Mouse (Mus musculus): ENCODE data around the gene Olfr381. TPM values are rescaled to one million over a fixed set of nuclear protein-coding genes. Genes with fewer than 3 reads are reported as not detected.

Gene Olfr381
- not detected in 2 replicates for polyA plus RNA-seq (2015; fragmentation: Nextera tagmentation; extraction: Ambion mirVana)

DNA sequence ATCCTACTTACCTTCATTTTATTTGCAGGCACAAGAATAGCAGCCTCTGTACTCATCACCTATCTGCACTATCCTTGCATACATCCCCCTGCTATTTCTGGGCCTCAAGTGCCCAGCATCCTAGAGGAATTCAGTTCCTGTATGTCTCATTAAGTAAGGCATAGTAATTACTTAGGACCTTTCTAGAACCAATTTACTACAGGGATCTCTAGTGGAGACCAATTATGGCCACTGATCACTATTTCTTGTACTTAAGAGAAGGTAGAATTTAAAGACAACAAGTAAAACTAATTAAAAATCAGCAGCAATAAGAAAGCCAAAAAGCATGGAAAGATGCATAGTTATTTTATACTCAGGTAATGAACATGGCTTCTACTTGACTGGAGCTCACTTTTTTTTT is at the start of gene Olfr381:
Gene Olfr381 (minus strand): TSS at position 101 of the 400 bp plus-strand sequence.

DNA sequence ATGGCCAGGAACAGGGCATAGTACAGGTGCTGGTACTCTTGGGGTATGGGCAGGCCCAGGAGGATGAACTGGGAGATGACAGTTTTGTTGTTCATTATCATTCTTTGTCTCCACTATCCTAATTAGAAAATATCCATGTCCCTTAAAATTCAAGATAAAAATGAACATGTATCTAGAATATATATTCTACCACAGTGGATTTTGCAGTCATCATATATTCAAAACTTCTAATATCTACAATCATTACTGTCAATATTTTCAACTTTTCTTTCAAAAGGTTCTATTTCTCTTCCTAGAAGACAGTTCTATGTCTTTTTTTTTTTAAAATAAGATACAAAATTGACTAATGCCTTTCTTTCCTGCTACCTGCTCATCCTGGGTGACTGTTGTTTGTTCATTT is 25.7 kb upstream of the Olfr381 start, which contains the start of gene Olfr382:
Gene Olfr382 (minus strand): TSS at position 101 of the 400 bp plus-strand sequence.

DNA sequence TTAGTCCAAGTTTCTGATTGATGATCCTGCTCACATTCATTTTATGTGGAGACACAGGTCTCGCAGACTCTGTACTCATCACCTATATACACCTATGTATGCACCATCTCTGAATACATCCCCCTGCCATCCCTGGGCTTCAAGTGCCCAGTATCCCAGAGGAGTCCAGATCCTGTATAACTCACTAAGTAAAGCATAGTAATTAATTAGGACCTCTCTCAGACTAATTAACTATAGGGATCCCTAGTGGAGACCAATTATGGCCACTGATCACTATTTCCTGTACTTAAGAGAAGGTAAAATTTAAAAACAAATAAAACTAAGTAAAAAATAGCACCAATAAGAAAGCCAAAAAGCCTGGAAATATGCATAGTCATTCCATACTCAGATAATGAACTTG is 34.0 kb downstream of the Olfr381 start, which contains the start of gene Olfr380:
Gene Olfr380 (minus strand): TSS at position 101 of the 400 bp plus-strand sequence.

Other genes with a start within 250 kb of the Olfr381 start
- 0.35 and 0.36 TPM in 2 replicates for gene Trpv3, start 224.2 kb downstream of the Olfr381 start, polyA plus RNA-seq (2015; fragmentation: Nextera tagmentation; extraction: Ambion mirVana)
- gene Aspa, start 162.0 kb downstream of the Olfr381 start, polyA plus RNA-seq (2015; fragmentation: Nextera tagmentation; extraction: Ambion mirVana): 10.9 and 13.3 TPM in 2 replicates
- 0.08 TPM in 1 of 2 replicates, not detected in the other for gene Gm49340, start 161.9 kb downstream of the Olfr381 start, polyA plus RNA-seq (2015; fragmentation: Nextera tagmentation; extraction: Ambion mirVana)
- 0.23 and 0.28 TPM in 2 replicates for gene Spata22, start 161.9 kb downstream of the Olfr381 start, polyA plus RNA-seq (2015; fragmentation: Nextera tagmentation; extraction: Ambion mirVana)
- gene Olfr20, start 140.8 kb downstream of the Olfr381 start, polyA plus RNA-seq (2015; fragmentation: Nextera tagmentation; extraction: Ambion mirVana): 0.08 TPM in 1 of 2 replicates, not detected in the other
- not detected in 2 replicates for gene Olfr376, start 120.4 kb downstream of the Olfr381 start, polyA plus RNA-seq (2015; fragmentation: Nextera tagmentation; extraction: Ambion mirVana)
- gene Olfr1, start 92.0 kb downstream of the Olfr381 start, polyA plus RNA-seq (2015; fragmentation: Nextera tagmentation; extraction: Ambion mirVana): not detected in 2 replicates
- not detected in 2 replicates for gene Olfr378, start 63.1 kb downstream of the Olfr381 start, polyA plus RNA-seq (2015; fragmentation: Nextera tagmentation; extraction: Ambion mirVana)
- not detected in 2 replicates for gene Olfr380, start 34.1 kb downstream of the Olfr381 start, polyA plus RNA-seq (2015; fragmentation: Nextera tagmentation; extraction: Ambion mirVana)
- not detected in 2 replicates for gene Olfr382, start 25.6 kb upstream of the Olfr381 start, polyA plus RNA-seq (2015; fragmentation: Nextera tagmentation; extraction: Ambion mirVana)
- not detected in 2 replicates for gene Olfr385, start 101.4 kb upstream of the Olfr381 start, polyA plus RNA-seq (2015; fragmentation: Nextera tagmentation; extraction: Ambion mirVana)
- gene Olfr384, start 107.0 kb upstream of the Olfr381 start, polyA plus RNA-seq (2015; fragmentation: Nextera tagmentation; extraction: Ambion mirVana): not detected in 2 replicates
- gene Zfp735, start 197.2 kb upstream of the Olfr381 start, polyA plus RNA-seq (2015; fragmentation: Nextera tagmentation; extraction: Ambion mirVana): not detected in 2 replicates

Measured in neural tube, postnatal 0 days (tissue).